Mouse (Mus musculus): ENCODE measurements around the gene Celsr3. TPM values are rescaled to one million over a fixed set of nuclear protein-coding genes. Genes with fewer than 3 reads are reported as not detected.

Gene Celsr3
- polyA plus RNA-seq, 1 experiment from 2014 or later, result 0.06 TPM

- CTCF ChIA-PET, result no interaction called here
- no peak for ATAC-seq
- POLR2A ChIA-PET, result interaction anchor here (0.5 to 2.0 kb wide), 2 partner anchors 12 to 66 kb away, joined by 6 to 11 read pairs; no protein-coding TSS in a partner anchor
These were observed 39.0 kb upstream of the Celsr3 start for GRCm38 (mm10) chr9:108787080-108787479.

GRCm38 (mm10) chr9:108788713-108789112 lies 37.4 kb upstream of the Celsr3 start:
- ChIA-PET CTCF (interaction anchor here (2.4 kb wide), 1 partner anchor 10 kb away, joined by 8 read pairs; no protein-coding TSS in a partner anchor), POLR2A (no interaction called here)
- no peaks in the 10 kb centered on the region for H3K27me3 ChIP-seq
- ATAC-seq (no peak), DNase-seq (ENCODE audit: low read depth, low spot score) (no peak)
- in situ Hi-C loops (cut with MboI; ENCODE audit: low pct_unique_long_range_greater_than_20kb), result no loop called here
- no peak for TF ChIP-seq CTCF (IDR thresholded peaks at IDR 0.05)

More at GRCm38 (mm10) chr9:108787080-108787479, 39.0 kb upstream of the Celsr3 start:
- no peaks in the 10 kb centered on the region for H3K27me3 ChIP-seq
- TF ChIP-seq CTCF (IDR thresholded peaks at IDR 0.05), result no peak
- DNase-seq (ENCODE audit: low read depth, low spot score), result no peak
- in situ Hi-C loops (cut with MboI; ENCODE audit: low pct_unique_long_range_greater_than_20kb), result no loop called here

GRCm38 (mm10) chr9:108792307-108792706 lies 33.8 kb upstream of the Celsr3 start:
- in situ Hi-C loops (cut with MboI; ENCODE audit: low pct_unique_long_range_greater_than_20kb), result no loop called here
- POLR2A ChIA-PET, result no interaction called here

GRCm38 (mm10) chr9:108792730-108793129 lies 33.4 kb upstream of the Celsr3 start:
- POLR2A ChIA-PET, result no interaction called here
- H3K27me3 ChIP-seq, result no peaks in the 10 kb centered on the region
- CTCF ChIA-PET, result no interaction called here
- in situ Hi-C loops (cut with MboI; ENCODE audit: low pct_unique_long_range_greater_than_20kb), result no loop called here
- no peak for ATAC-seq
- no peak for TF ChIP-seq CTCF (IDR thresholded peaks at IDR 0.05)
- no peak for DNase-seq (ENCODE audit: low read depth, low spot score)

More at GRCm38 (mm10) chr9:108792307-108792706, 33.8 kb upstream of the Celsr3 start:
- CTCF ChIA-PET, result no interaction called here
- ATAC-seq (no peak), DNase-seq (ENCODE audit: low read depth, low spot score) (no peak)
- no peak for TF ChIP-seq CTCF (IDR thresholded peaks at IDR 0.05)
- H3K27me3 ChIP-seq, result no peaks in the 10 kb centered on the region

GRCm38 (mm10) chr9:108795281-108795680 lies 30.8 kb upstream of the Celsr3 start:
- CTCF ChIA-PET, result interaction anchor here (1.2 kb wide), 1 partner anchor 8 kb away, joined by 3 read pairs; no protein-coding TSS in a partner anchor
- in situ Hi-C loops (cut with MboI; ENCODE audit: low pct_unique_long_range_greater_than_20kb), result no loop called here
- DNase-seq (ENCODE audit: low read depth, low spot score) (no peak), ATAC-seq (peak; percentile 34)
- no peak for TF ChIP-seq CTCF (IDR thresholded peaks at IDR 0.05)
- POLR2A ChIA-PET, result interaction anchor here (1.2 kb wide), 1 partner anchor 14 kb away, joined by 6 read pairs; no protein-coding TSS in a partner anchor
- no peaks in the 10 kb centered on the region for H3K27me3 ChIP-seq

GRCm38 (mm10) chr9:108795762-108796161 lies 30.4 kb upstream of the Celsr3 start:
- no peaks in the 10 kb centered on the region for H3K27me3 ChIP-seq
- TF ChIP-seq CTCF (IDR thresholded peaks at IDR 0.05), result no peak
- in situ Hi-C loops (cut with MboI; ENCODE audit: low pct_unique_long_range_greater_than_20kb), result no loop called here
- DNase-seq (ENCODE audit: low read depth, low spot score), result no peak
- ChIA-PET POLR2A (no interaction called here), CTCF (no interaction called here)
- peak; percentile 37 for ATAC-seq

- in situ Hi-C loops (cut with MboI; ENCODE audit: low pct_unique_long_range_greater_than_20kb), result no loop called here
- ChIA-PET CTCF (no interaction called here), POLR2A (no interaction called here)
- DNase-seq (ENCODE audit: low read depth, low spot score) (peak; percentile 46), ATAC-seq (peak; percentile 82)
- H3K27me3 ChIP-seq, result no peaks in the 10 kb centered on the region
- no peak for TF ChIP-seq CTCF (IDR thresholded peaks at IDR 0.05)
These were observed 29.7 kb upstream of the Celsr3 start for GRCm38 (mm10) chr9:108796351-108796981.

GRCm38 (mm10) chr9:108797477-108797876 lies 28.6 kb upstream of the Celsr3 start:
- ChIA-PET CTCF (interaction anchor here (1.7 to 2.8 kb wide), 2 partner anchors 11 to 13 kb away, joined by 5 to 15 read pairs; partner anchors contain the start of genes Ip6k2 and Nckipsd), POLR2A (no interaction called here)
- in situ Hi-C loops (cut with MboI; ENCODE audit: low pct_unique_long_range_greater_than_20kb), result no loop called here
- H3K27me3 ChIP-seq, result no peaks in the 10 kb centered on the region
- no peak for ATAC-seq
- no peak for TF ChIP-seq CTCF (IDR thresholded peaks at IDR 0.05)
- no peak for DNase-seq (ENCODE audit: low read depth, low spot score)

GRCm38 (mm10) chr9:108798508-108799075 lies 27.5 kb upstream of the Celsr3 start:
- ChIA-PET CTCF (interaction anchor here (1.4 to 2.8 kb wide), 5 partner anchors 9 to 19 kb away, joined by 4 to 15 read pairs (median 5); partner anchors contain the start of genes Ip6k2 and Nckipsd), POLR2A (interaction anchor here (1.1 to 1.8 kb wide), 3 partner anchors 12 to 58 kb away, joined by 4 to 11 read pairs (median 6); no protein-coding TSS in a partner anchor)
- in situ Hi-C loops (cut with MboI; ENCODE audit: low pct_unique_long_range_greater_than_20kb), result no loop called here

GRCm38 (mm10) chr9:108799564-108799963 lies 26.6 kb upstream of the Celsr3 start:
- DNase-seq (ENCODE audit: low read depth, low spot score) (no peak), ATAC-seq (no peak)
- H3K27me3 ChIP-seq, result no peaks in the 10 kb centered on the region
- no peak for TF ChIP-seq CTCF (IDR thresholded peaks at IDR 0.05)
- ChIA-PET POLR2A (interaction anchor here (1.1 to 1.8 kb wide), 3 partner anchors 13 to 57 kb away, joined by 4 to 11 read pairs (median 6); no protein-coding TSS in a partner anchor), CTCF (interaction anchor here (1.4 to 2.8 kb wide), 5 partner anchors 10 to 20 kb away, joined by 3 to 15 read pairs (median 5); partner anchors contain the start of gene Ip6k2)
- in situ Hi-C loops (cut with MboI; ENCODE audit: low pct_unique_long_range_greater_than_20kb), result no loop called here

More at GRCm38 (mm10) chr9:108798508-108799075, 27.5 kb upstream of the Celsr3 start:
- ATAC-seq (no peak), DNase-seq (ENCODE audit: low read depth, low spot score) (no peak)
- no peaks in the 10 kb centered on the region for H3K27me3 ChIP-seq
- TF ChIP-seq CTCF (IDR thresholded peaks at IDR 0.05), result no peak

- POLR2A ChIA-PET, result no interaction called here
- DNase-seq (ENCODE audit: low read depth, low spot score), result no peak
- no peaks in the 10 kb centered on the region for H3K27me3 ChIP-seq
- TF ChIP-seq CTCF (IDR thresholded peaks at IDR 0.05), result no peak
- CTCF ChIA-PET, result no interaction called here
- in situ Hi-C loops (cut with MboI; ENCODE audit: low pct_unique_long_range_greater_than_20kb), result no loop called here
- no peak for ATAC-seq
These were observed 20.4 kb upstream of the Celsr3 start for GRCm38 (mm10) chr9:108805768-108806167.
